Mouse (Mus musculus) forebrain, embryonic 16.5 days (tissue): Measurements from ENCODE around the gene Hmgcl. TPM values are rescaled to one million over a fixed set of nuclear protein-coding genes. Genes with fewer than 3 reads are reported as not detected.

Experiments used
- ATAC-seq: fragments of 200-750 bp; cut with Nextera tagmentation; 2 replicates; pipeline ENCODE4 v1.8.0; 2017; ENCODE audit warnings: mild to moderate bottlenecking, moderate library complexity
- H3K27ac ChIP-seq: fragments of 300-500 bp; sonication (generic); 2 replicates; pipeline ENCODE4 v1.5.1; 2014; ENCODE audit warnings: low read length, control low read depth
- H3K27me3 ChIP-seq: fragments of 300-500 bp; sonication (generic); replicated peaks from 2 replicates; pipeline ENCODE4 v1.6.1; 2014; ENCODE audit warnings: low read length; ENCODE audit not compliant: control insufficient read depth, insufficient read depth
- H3K36me3 ChIP-seq: fragments of 300-500 bp; sonication (generic); 2 replicates; pipeline ENCODE4 v1.6.1; 2014; ENCODE audit not compliant: control insufficient read depth, insufficient read depth
- H3K4me1 ChIP-seq: fragments of 300-500 bp; sonication (generic); replicated peaks from 2 replicates; pipeline ENCODE4 v1.6.1; 2014; ENCODE audit warnings: low read length; ENCODE audit not compliant: control insufficient read depth, insufficient read depth
- H3K4me2 ChIP-seq: fragments of 300-500 bp; sonication (generic); 2 replicates; pipeline ENCODE4 v1.6.1; 2014; ENCODE audit warnings: mild to moderate bottlenecking, low read length, control low read depth
- H3K4me3 ChIP-seq: fragments of 300-500 bp; sonication (generic); replicated peaks from 2 replicates; pipeline ENCODE4 v1.5.1; 2014; ENCODE audit warnings: mild to moderate bottlenecking, low read length, control low read depth
- H3K9ac ChIP-seq: fragments of 300-500 bp; sonication (generic); replicated peaks from 2 replicates; pipeline ENCODE4 v1.6.1; 2014; ENCODE audit warnings: low read depth, low read length, control low read depth
- H3K9me3 ChIP-seq: fragments of 300-500 bp; sonication (generic); 2 replicates; pipeline ENCODE4 v1.6.1; 2016; ENCODE audit warnings: low read length; ENCODE audit not compliant: control insufficient read depth
- WGBS: fragments of 180-500 bp; shearing (Covaris S2); extraction: QIAGEN DNeasy Blood & Tissue Kit; methylation state at CpG from one replicate; pipeline ENCODE4 v1.1.7; 2014; 5-methylcytosine and 5-hydroxymethylcytosine counted together
- polyA plus RNA-seq: library from polyadenylated mRNA; unstranded; fragments of >200 nt; fragmentation: Nextera tagmentation; extraction: Ambion mirVana; gene quantifications from 2 replicates; pipeline ENCODE4 v1.2.1, GENCODE M21; 2015

Gene Hmgcl
- polyA plus RNA-seq, 1 experiment from 2014 or later, result 67.9 TPM

- no peak overlapping the region for H3K27ac ChIP-seq
- WGBS, result 91% methylated on average over 8 of the region's 8 CpGs
- peaks cover 60% of the 10 kb centered on the region for H3K36me3 ChIP-seq
These were observed 62.7 kb downstream of the Hmgcl start for GRCm38 (mm10) chr4:136008782-136009447.

DNA sequence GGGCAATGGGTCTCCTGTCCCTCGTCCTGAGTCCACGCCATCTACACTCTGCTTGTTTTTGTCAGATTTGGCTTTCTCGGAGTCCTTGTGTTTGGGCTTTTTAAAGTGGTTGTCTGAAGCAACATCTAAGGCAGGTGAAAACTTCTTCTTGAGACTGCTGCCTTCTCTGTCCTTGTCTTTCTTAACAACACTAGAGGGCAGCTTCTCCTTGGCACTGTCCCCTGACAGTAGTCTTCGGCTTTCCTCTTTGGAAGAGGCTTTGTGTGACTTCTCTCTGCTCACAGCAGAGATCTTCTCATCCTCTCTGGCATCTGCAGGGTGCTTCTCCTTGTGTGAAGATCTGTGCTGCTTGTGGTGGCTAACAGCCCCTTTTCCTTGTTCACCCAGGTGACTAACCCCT is 64.3 kb downstream of the Hmgcl start:
- Histone ChIP-seq H3K4me1 (no peaks in the 10 kb centered on the region), H3K4me3 (no peak overlapping the region), H3K27me3 (no peaks in the 10 kb centered on the region), H3K36me3 (peaks cover 51% of the 10 kb centered on the region), H3K9ac (no peak overlapping the region), H3K4me2 (no peak overlapping the region), H3K27ac (no peak overlapping the region), H3K9me3 (no peaks in the 10 kb centered on the region)
- WGBS, result 91% methylated on average over 4 of the region's 4 CpGs
- no peak for ATAC-seq

More at GRCm38 (mm10) chr4:136008782-136009447, 62.7 kb downstream of the Hmgcl start:
- Histone ChIP-seq H3K27me3 (no peaks in the 10 kb centered on the region), H3K4me2 (no peak overlapping the region), H3K4me3 (no peak overlapping the region), H3K9me3 (no peaks in the 10 kb centered on the region), H3K9ac (no peak overlapping the region), H3K4me1 (no peaks in the 10 kb centered on the region)
- no peak for ATAC-seq

Other genes with a start within 250 kb of the Hmgcl start
- gene Il22ra1, start 218.3 kb upstream of the Hmgcl start, polyA plus RNA-seq, result not detected in 2 replicates
- 0.29 and 0.34 TPM in 2 replicates for gene Myom3, start 186.7 kb upstream of the Hmgcl start, polyA plus RNA-seq
- gene Srsf10, start 90.7 kb upstream of the Hmgcl start, polyA plus RNA-seq, result 253 and 294 TPM in 2 replicates
- gene Pnrc2, start 72.6 kb upstream of the Hmgcl start, polyA plus RNA-seq, result 120 and 140 TPM in 2 replicates
- 0.12 TPM in 1 of 2 replicates, not detected in the other for gene Cnr2, start 51.1 kb upstream of the Hmgcl start, polyA plus RNA-seq
- gene Fuca1, start 25.7 kb upstream of the Hmgcl start, polyA plus RNA-seq, result 52.9 and 58.8 TPM in 2 replicates
- gene Gale, start 17.3 kb downstream of the Hmgcl start, polyA plus RNA-seq, result 34.7 and 44.1 TPM in 2 replicates
- 169 and 197 TPM in 2 replicates for gene Lypla2, start 26.2 kb downstream of the Hmgcl start, polyA plus RNA-seq
- 56.0 and 56.1 TPM in 2 replicates for gene Pithd1, start 40.8 kb downstream of the Hmgcl start, polyA plus RNA-seq
- gene Eloa, start 75.3 kb downstream of the Hmgcl start, polyA plus RNA-seq, result 32.5 and 36.2 TPM in 2 replicates
- 281 and 302 TPM in 2 replicates for gene Rpl11, start 107.0 kb downstream of the Hmgcl start, polyA plus RNA-seq
- 85.1 and 102 TPM in 2 replicates for gene Id3, start 197.0 kb downstream of the Hmgcl start, polyA plus RNA-seq
- gene E2f2, start 225.9 kb downstream of the Hmgcl start, polyA plus RNA-seq, result 3.9 and 4.3 TPM in 2 replicates